Mouse (Mus musculus) megakaryocyte-erythroid progenitor cell, adult 5 weeks (primary cell): Measurements from ENCODE around the gene Arntl. TPM values are rescaled to one million over a fixed set of nuclear protein-coding genes. Genes with fewer than 3 reads are reported as not detected.

Experiments
- polyA plus RNA-seq: library from polyadenylated mRNA; stranded (reverse); fragments of >175 nt; gene quantifications from 2 replicates; pipeline ENCODE4 v1.2.3, GENCODE M21; 2012

The Arntl gene
- 2.3 TPM in 2 replicates for polyA plus RNA-seq

DNA sequence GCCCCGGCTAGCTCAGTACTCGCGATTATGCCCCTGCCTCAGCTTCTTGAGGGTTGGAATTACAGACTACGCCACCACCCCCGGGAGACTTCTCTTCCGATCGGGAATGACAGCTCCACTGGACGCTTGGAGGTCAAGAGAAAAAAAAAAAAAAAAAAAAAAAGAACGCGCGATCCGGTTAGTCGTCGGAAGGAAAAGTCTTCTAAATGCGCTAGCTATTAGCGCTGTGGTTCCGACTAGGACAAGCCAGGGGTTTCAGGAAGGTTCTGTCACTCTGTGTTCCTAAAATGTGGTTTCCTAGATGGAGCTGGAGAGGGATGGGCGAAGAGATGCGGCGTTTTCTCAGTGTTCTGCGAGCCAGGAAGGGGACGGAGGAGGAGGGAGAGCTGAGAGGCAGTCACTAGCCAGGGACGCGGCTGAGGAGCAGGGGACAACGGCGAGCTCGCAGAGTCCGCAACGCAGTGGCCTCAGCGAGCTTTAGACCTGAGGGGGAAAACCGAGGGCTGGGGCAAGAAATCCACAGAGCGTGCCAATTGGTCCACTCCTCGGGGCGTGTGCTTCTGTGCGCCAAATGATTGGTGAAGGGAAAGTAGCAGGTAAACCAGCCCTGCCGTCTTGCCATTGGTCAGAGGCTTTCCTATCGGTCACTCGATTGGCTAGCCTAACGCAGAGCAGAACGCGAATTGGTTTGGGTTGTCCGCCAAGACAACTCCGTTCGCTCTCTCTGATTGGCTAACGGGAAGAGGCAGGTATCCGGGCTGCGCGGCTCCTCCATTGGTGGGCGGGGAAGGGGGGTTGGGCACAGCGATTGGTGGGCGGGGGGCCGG, at the start of gene Arntl:
Gene Arntl, plus strand, starts transcription at position 822 of the 827 bp plus-strand sequence.

Other genes with a start within 250 kb of the Arntl start
- 9.2 and 12.3 TPM in 2 replicates for gene Btbd10, start 161.9 kb downstream of the Arntl start, polyA plus RNA-seq
- not detected in 2 replicates for gene Pth, start 181.1 kb downstream of the Arntl start, polyA plus RNA-seq